Mouse (Mus musculus): ENCODE data around the gene Plin4. TPM values are rescaled to one million over a fixed set of nuclear protein-coding genes. Genes with fewer than 3 reads are reported as not detected.

The Plin4 gene
- total and polyA plus RNA-seq, 2 experiments = 2.1 to 2.8 TPM

GRCm38 (mm10) chr17:56139355-56139754 is 29.8 kb upstream of the Plin4 start:
- Histone ChIP-seq H3K4me3 (ENCODE audit: insufficient read depth, low read depth, low read length) (peak overlapping the region; percentile 70; the same call in 1 of the 2 replicates), H3K4me1 (ENCODE audit: control insufficient read depth, insufficient read depth, low read length) (peaks cover 2% of the 10 kb centered on the region; the same call in 1 of the 2 replicates), H3K27me3 (ENCODE audit: control insufficient read depth, insufficient read depth, low read length) (peaks cover 15% of the 10 kb centered on the region), H3K36me3 (ENCODE audit: control insufficient read depth, insufficient read depth, low read length) (no peaks in the 10 kb centered on the region), H3K79me2 (ENCODE audit: control insufficient read depth, insufficient read depth, low read length) (no peaks in the 10 kb centered on the region), H3K9ac (ENCODE audit: low read depth, low read length) (peak overlapping the region; percentile 52; the same call in 1 of the 2 replicates), H3K27ac (replicated peaks; ENCODE audit: insufficient read depth, low read depth, low read length) (no peak overlapping the region)
- TF ChIP-seq POLR2A (IDR thresholded peaks at IDR 0.05; ENCODE audit: extremely low read depth, insufficient read depth, low read length) (no peak), CTCF (IDR thresholded peaks at IDR 0.05; ENCODE audit: low read depth, low read length) (no peak)
- DNase-seq (ENCODE audit: extremely low read depth, low read depth, low spot score) = no peak
- 17% methylated on average over 21 of the region's 21 CpGs for WGBS

GRCm38 (mm10) chr17:56137839-56138613 is 28.4 kb upstream of the Plin4 start:
- H3K4me3 ChIP-seq (ENCODE audit: insufficient read depth, low read depth, low read length) = no peak overlapping the region
- no peaks in the 10 kb centered on the region for H3K79me2 ChIP-seq (ENCODE audit: control insufficient read depth, insufficient read depth, low read length)
- DNase-seq (ENCODE audit: extremely low read depth, low read depth, low spot score) = no peak
- TF ChIP-seq POLR2A (IDR thresholded peaks at IDR 0.05; ENCODE audit: extremely low read depth, insufficient read depth, low read length) (no peak), CTCF (IDR thresholded peaks at IDR 0.05; ENCODE audit: low read depth, low read length) (no peak)
- no peak overlapping the region for H3K9ac ChIP-seq (ENCODE audit: low read depth, low read length)
- WGBS = 43% methylated on average over 25 of the region's 25 CpGs
- no peak overlapping the region for H3K27ac ChIP-seq (replicated peaks; ENCODE audit: insufficient read depth, low read depth, low read length)
- H3K27me3 ChIP-seq (ENCODE audit: control insufficient read depth, insufficient read depth, low read length) = peaks cover 15% of the 10 kb centered on the region
- H3K36me3 ChIP-seq (ENCODE audit: control insufficient read depth, insufficient read depth, low read length) = no peaks in the 10 kb centered on the region
- H3K4me1 ChIP-seq (ENCODE audit: control insufficient read depth, insufficient read depth, low read length) = peaks cover 5% of the 10 kb centered on the region; the same call in 1 of the 2 replicates

GRCm38 (mm10) chr17:56136558-56136957 is 27.0 kb upstream of the Plin4 start:
- H3K79me2 ChIP-seq (ENCODE audit: control insufficient read depth, insufficient read depth, low read length) = no peaks in the 10 kb centered on the region
- no peak overlapping the region for H3K4me3 ChIP-seq (ENCODE audit: insufficient read depth, low read depth, low read length)
- no peak overlapping the region for H3K9ac ChIP-seq (ENCODE audit: low read depth, low read length)
- H3K27me3 ChIP-seq (ENCODE audit: control insufficient read depth, insufficient read depth, low read length) = peaks cover 8% of the 10 kb centered on the region
- H3K27ac ChIP-seq (replicated peaks; ENCODE audit: insufficient read depth, low read depth, low read length) = peak overlapping the region; percentile 32; the same call in 1 of the 2 replicates
- no peak for TF ChIP-seq CTCF (IDR thresholded peaks at IDR 0.05; ENCODE audit: low read depth, low read length)
- no peak for TF ChIP-seq POLR2A (IDR thresholded peaks at IDR 0.05; ENCODE audit: extremely low read depth, insufficient read depth, low read length)
- H3K4me1 ChIP-seq (ENCODE audit: control insufficient read depth, insufficient read depth, low read length) = peaks cover 5% of the 10 kb centered on the region; the same call in 1 of the 2 replicates
- H3K36me3 ChIP-seq (ENCODE audit: control insufficient read depth, insufficient read depth, low read length) = no peaks in the 10 kb centered on the region
- WGBS = 88% methylated on average over 7 of the region's 7 CpGs
- no peak for DNase-seq (ENCODE audit: extremely low read depth, low read depth, low spot score)

- Histone ChIP-seq H3K36me3 (ENCODE audit: control insufficient read depth, insufficient read depth, low read length) (no peaks in the 10 kb centered on the region), H3K27me3 (ENCODE audit: control insufficient read depth, insufficient read depth, low read length) (no peaks in the 10 kb centered on the region; the same call in 1 of the 2 replicates), H3K9ac (ENCODE audit: low read depth, low read length) (peak overlapping the region; percentile 54), H3K79me2 (ENCODE audit: control insufficient read depth, insufficient read depth, low read length) (no peaks in the 10 kb centered on the region), H3K27ac (replicated peaks; ENCODE audit: insufficient read depth, low read depth, low read length) (peak overlapping the region; percentile 55), H3K4me1 (ENCODE audit: control insufficient read depth, insufficient read depth, low read length) (peaks cover 5% of the 10 kb centered on the region; the same call in 1 of the 2 replicates), H3K4me3 (ENCODE audit: insufficient read depth, low read depth, low read length) (peak overlapping the region; percentile 56)
- peak; percentile 23 for DNase-seq (ENCODE audit: extremely low read depth, low read depth, low spot score)
- 3% methylated on average over 27 of the region's 27 CpGs for WGBS
- TF ChIP-seq POLR2A (IDR thresholded peaks at IDR 0.05; ENCODE audit: extremely low read depth, insufficient read depth, low read length) = no peak
- TF ChIP-seq CTCF (IDR thresholded peaks at IDR 0.05; ENCODE audit: low read depth, low read length) = peak; percentile 97
These were observed 24.9 kb upstream of the Plin4 start for GRCm38 (mm10) chr17:56134463-56134971.

- WGBS = 16% methylated on average over 21 of the region's 21 CpGs
- TF ChIP-seq POLR2A (IDR thresholded peaks at IDR 0.05; ENCODE audit: extremely low read depth, insufficient read depth, low read length) = no peak
- TF ChIP-seq CTCF (IDR thresholded peaks at IDR 0.05; ENCODE audit: low read depth, low read length) = no peak
- Histone ChIP-seq H3K4me3 (ENCODE audit: insufficient read depth, low read depth, low read length) (peak overlapping the region; percentile 30), H3K4me1 (ENCODE audit: control insufficient read depth, insufficient read depth, low read length) (peaks cover 5% of the 10 kb centered on the region; the same call in 1 of the 2 replicates), H3K27ac (replicated peaks; ENCODE audit: insufficient read depth, low read depth, low read length) (peak overlapping the region; percentile 92), H3K36me3 (ENCODE audit: control insufficient read depth, insufficient read depth, low read length) (no peaks in the 10 kb centered on the region), H3K9ac (ENCODE audit: low read depth, low read length) (peak overlapping the region; percentile 26), H3K79me2 (ENCODE audit: control insufficient read depth, insufficient read depth, low read length) (no peaks in the 10 kb centered on the region), H3K27me3 (ENCODE audit: control insufficient read depth, insufficient read depth, low read length) (no peaks in the 10 kb centered on the region)
- DNase-seq (ENCODE audit: extremely low read depth, low read depth, low spot score) = peak; percentile 71
These were observed 24.1 kb upstream of the Plin4 start for GRCm38 (mm10) chr17:56133457-56134363.

Data from liver, adult 2 months (tissue).